Mouse (Mus musculus) hindbrain, embryonic 13.5 days (tissue): ENCODE results near the gene Abcc1. TPM values are rescaled to one million over a fixed set of nuclear protein-coding genes. Genes with fewer than 3 reads are reported as not detected.

Experiments used
- ATAC-seq: fragments of 200-750 bp; cut with Nextera tagmentation; 2 replicates; pipeline ENCODE4 v1.8.0; 2017; ENCODE audit warnings: moderate TSS enrichment; ENCODE audit not compliant: low FRiP score
- H3K27ac ChIP-seq: fragments of 300-500 bp; sonication (generic); 2 replicates; pipeline ENCODE4 v1.5.1; 2015; ENCODE audit warnings: inconsistent platforms, mild to moderate bottlenecking, moderate library complexity
- H3K27me3 ChIP-seq: fragments of 300-500 bp; sonication (generic); 2 replicates; pipeline ENCODE4 v1.6.1; 2015; ENCODE audit warnings: mild to moderate bottlenecking, inconsistent platforms
- H3K36me3 ChIP-seq: fragments of 300-500 bp; sonication (generic); 2 replicates; pipeline ENCODE4 v1.6.1; 2015; ENCODE audit warnings: mild to moderate bottlenecking, inconsistent platforms
- H3K4me1 ChIP-seq: fragments of 300-500 bp; sonication (generic); replicated peaks from 2 replicates; pipeline ENCODE4 v1.6.1; 2015; ENCODE audit warnings: inconsistent platforms
- H3K4me2 ChIP-seq: fragments of 300-500 bp; sonication (generic); 2 replicates; pipeline ENCODE4 v1.6.1; 2015; ENCODE audit warnings: inconsistent platforms, mild to moderate bottlenecking, moderate library complexity
- H3K4me3 ChIP-seq: fragments of 300-500 bp; sonication (generic); 2 replicates; pipeline ENCODE4 v1.5.1; 2015; ENCODE audit warnings: mild to moderate bottlenecking, inconsistent platforms
- H3K9ac ChIP-seq: fragments of 300-500 bp; sonication (generic); 2 replicates; pipeline ENCODE4 v1.6.1; 2015; ENCODE audit warnings: mild to moderate bottlenecking, inconsistent platforms
- H3K9me3 ChIP-seq: fragments of 300-500 bp; sonication (generic); 2 replicates; pipeline ENCODE4 v1.6.1; 2016; ENCODE audit warnings: inconsistent platforms
- WGBS: fragments of 180-500 bp; shearing (Covaris S2); methylation state at CpG from one replicate; pipeline ENCODE4 v1.1.7; 2015; 5-methylcytosine and 5-hydroxymethylcytosine counted together
- polyA plus RNA-seq: library from polyadenylated mRNA; unstranded; fragments of >200 nt; fragmentation: Nextera tagmentation; extraction: Ambion mirVana; gene quantifications from 2 replicates; pipeline ENCODE4 v1.2.1, GENCODE M21; 2015

Gene Abcc1
- polyA plus RNA-seq, 1 experiment from 2014 or later = 8.0 TPM

DNA sequence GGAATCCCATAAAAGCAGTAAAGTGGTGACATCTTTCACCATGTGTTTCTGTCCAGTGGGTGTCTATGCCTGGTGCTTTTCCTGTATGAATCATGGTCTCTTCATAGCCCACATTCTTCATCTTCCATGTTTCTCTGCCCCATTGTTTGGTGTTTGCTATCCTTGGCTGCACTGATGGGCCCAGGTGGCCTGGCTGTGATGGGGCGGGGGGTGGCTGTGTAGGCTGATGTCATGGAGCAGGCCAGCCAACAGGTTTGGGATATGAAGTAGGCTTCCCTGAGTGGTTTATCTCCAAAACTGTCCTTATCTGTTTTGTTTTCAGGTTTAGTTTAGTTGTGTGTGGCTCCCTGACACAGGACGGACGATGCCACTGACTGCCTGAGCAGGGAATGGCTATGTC lies 60.7 kb downstream of the Abcc1 start:
- Histone ChIP-seq H3K4me3 (no peak overlapping the region), H3K36me3 (peaks cover 22% of the 10 kb centered on the region), H3K9ac (no peak overlapping the region), H3K4me1 (no peaks in the 10 kb centered on the region), H3K27ac (no peak overlapping the region), H3K27me3 (no peaks in the 10 kb centered on the region), H3K9me3 (no peaks in the 10 kb centered on the region), H3K4me2 (no peak overlapping the region)
- 96% methylated on average over 3 of the region's 3 CpGs for WGBS
- no peak for ATAC-seq

DNA sequence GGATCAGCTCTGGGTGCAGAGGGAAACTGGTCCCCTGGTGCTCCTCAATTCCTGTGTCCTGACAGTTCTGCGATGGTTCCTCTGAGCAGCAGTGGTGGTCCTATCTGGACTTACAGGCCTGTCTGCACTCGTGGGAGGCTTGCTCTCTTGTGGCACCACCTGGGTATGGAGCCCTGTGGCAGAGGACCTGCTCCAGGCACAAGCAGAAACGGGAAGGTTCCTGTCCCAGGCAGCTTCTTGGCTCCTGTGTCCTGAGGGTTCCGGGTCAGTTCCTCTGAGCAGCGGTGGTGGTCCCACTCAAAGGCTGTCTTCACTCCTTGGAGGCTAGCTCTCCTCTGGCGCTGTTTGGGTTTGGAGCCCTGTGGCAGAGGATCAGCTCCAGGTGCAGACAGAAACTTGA lies 68.0 kb downstream of the Abcc1 start:
- no peak overlapping the region for H3K27ac ChIP-seq
- H3K4me2 ChIP-seq = no peak overlapping the region
- 91% methylated on average over 6 of the region's 6 CpGs for WGBS
- H3K4me3 ChIP-seq = no peak overlapping the region
- no peak for ATAC-seq
- no peak overlapping the region for H3K9ac ChIP-seq
- H3K36me3 ChIP-seq = peaks cover 12% of the 10 kb centered on the region
- H3K4me1 ChIP-seq = no peaks in the 10 kb centered on the region
- H3K27me3 ChIP-seq = no peaks in the 10 kb centered on the region
- H3K9me3 ChIP-seq = no peaks in the 10 kb centered on the region

DNA sequence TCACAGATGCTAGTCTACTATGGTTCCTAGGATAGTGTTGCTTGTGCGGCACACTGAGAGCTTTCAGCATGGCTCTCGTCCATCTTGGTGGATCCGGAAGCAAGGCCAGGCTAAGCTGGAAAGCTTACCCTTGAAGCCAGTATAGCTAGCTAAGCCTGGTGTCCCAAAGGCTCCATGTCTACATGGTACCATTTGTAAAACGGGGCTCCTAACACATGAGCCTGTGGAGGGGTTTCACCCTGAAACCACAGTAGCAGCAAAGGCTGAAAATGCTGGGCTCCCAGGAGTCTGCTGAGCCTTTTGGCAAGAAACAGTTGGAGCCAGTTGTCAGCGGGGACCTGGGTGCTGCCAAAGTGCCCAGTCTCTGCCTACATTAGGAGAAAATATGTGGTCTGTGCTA lies 71.6 kb downstream of the Abcc1 start:
- Histone ChIP-seq H3K27ac (no peak overlapping the region), H3K36me3 (peaks cover 26% of the 10 kb centered on the region), H3K9me3 (no peaks in the 10 kb centered on the region), H3K4me1 (no peaks in the 10 kb centered on the region), H3K27me3 (no peaks in the 10 kb centered on the region), H3K4me3 (no peak overlapping the region), H3K9ac (no peak overlapping the region), H3K4me2 (no peak overlapping the region)
- 93% methylated on average over 5 of the region's 5 CpGs for WGBS
- no peak for ATAC-seq

DNA sequence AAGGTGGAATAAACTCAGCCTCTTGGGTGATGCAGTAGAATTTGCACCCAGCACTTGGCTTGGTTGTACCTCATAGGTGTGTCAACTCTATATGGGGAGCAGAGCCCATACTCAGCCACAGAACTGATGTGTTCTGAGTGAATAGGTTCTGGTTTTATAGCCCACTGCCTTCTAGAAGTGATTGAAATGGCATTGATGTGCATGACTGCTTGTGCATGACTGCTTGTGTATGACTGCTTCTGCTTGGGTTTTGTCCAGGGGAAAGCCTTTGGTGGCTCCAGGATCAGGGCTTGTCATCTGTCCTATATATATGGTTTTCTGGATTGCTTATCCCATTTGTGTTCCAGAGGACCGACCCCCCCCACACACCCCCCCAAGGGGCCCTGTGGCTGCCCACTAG lies 74.2 kb downstream of the Abcc1 start:
- WGBS = 86% methylated on average over 1 of the region's 1 CpGs
- H3K27me3 ChIP-seq = no peaks in the 10 kb centered on the region
- H3K27ac ChIP-seq = no peak overlapping the region
- no peak overlapping the region for H3K4me2 ChIP-seq
- no peak overlapping the region for H3K9ac ChIP-seq
- no peaks in the 10 kb centered on the region for H3K4me1 ChIP-seq
- H3K36me3 ChIP-seq = peaks cover 26% of the 10 kb centered on the region
- no peak for ATAC-seq
- H3K9me3 ChIP-seq = no peaks in the 10 kb centered on the region
- H3K4me3 ChIP-seq = no peak overlapping the region

DNA sequence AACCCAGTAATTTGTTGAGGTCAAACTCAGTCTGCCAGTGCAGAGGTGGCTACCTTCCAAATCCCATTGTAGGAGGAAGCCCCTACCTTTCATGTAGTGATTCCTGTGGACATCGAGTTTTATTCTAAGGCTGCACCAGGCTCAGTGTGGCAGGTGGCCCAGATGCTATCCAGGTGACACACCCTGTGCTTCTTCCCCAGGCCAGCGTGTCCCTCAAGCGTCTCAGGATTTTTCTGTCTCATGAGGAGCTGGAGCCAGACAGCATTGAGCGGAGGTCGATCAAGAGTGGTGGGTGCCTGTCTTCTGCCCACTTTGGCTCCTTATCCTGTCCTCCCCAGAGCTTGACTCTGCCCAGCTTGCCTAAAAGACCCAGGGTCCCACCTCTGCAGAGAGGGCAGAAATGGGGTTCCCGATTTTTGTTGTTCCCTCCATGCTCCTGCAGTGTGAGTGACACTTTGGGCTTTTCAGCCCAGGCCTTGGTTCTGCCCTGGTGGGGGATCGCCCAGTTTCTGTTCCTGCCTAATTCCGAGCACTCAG lies 76.2 kb downstream of the Abcc1 start:
- no peak overlapping the region for H3K27ac ChIP-seq
- 92% methylated on average over 8 of the region's 8 CpGs for WGBS
- H3K4me1 ChIP-seq = no peaks in the 10 kb centered on the region
- no peak overlapping the region for H3K4me3 ChIP-seq
- no peaks in the 10 kb centered on the region for H3K27me3 ChIP-seq
- no peak overlapping the region for H3K4me2 ChIP-seq
- no peak for ATAC-seq
- H3K9me3 ChIP-seq = no peaks in the 10 kb centered on the region
- no peak overlapping the region for H3K9ac ChIP-seq
- peaks cover 28% of the 10 kb centered on the region for H3K36me3 ChIP-seq

DNA sequence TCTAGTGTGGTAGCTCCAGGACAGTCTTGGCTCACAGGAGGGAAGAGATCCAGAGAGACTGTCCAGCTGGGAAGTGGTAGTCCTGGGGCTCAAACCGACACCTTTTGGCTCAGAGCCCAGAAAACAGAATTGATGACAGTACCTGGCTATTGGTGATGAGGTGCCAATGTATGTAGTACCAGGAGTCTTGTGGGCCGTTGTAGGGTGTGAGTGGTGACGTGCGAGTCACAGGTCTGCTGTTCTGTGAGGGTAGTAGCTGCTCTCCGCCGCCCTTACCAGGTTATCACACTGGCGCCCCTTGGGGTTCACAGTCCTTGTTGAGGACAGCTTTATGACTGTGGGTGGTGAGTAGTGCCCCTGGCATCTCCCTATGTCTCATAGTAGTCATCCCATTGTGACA lies 77.2 kb downstream of the Abcc1 start:
- WGBS = 95% methylated on average over 7 of the region's 7 CpGs
- no peak overlapping the region for H3K27ac ChIP-seq

DNA sequence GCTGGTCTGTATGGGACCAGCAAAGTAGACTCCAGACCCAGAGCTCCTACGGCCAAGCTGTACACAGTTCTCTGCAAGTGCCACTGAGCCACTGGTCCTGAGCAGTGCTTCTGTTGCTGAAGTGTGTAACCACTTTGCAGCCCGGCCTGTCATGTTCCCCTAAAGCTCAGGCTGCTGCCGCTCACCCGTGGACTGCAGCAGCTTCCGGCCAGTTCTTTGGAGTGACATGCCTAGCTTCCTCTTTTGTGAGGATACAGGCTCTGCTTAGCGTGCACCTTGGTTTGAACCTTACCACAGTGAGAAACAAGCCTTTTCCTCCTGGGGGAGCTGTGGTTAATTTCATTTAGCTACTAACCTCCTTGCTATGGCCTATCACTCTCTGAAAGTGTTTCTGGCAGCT lies 77.7 kb downstream of the Abcc1 start:
- H3K9me3 ChIP-seq = no peaks in the 10 kb centered on the region
- WGBS = 91% methylated on average over 6 of the region's 6 CpGs
- peaks cover 35% of the 10 kb centered on the region for H3K36me3 ChIP-seq
- H3K9ac ChIP-seq = no peak overlapping the region
- H3K4me2 ChIP-seq = no peak overlapping the region
- H3K27ac ChIP-seq = no peak overlapping the region
- no peak overlapping the region for H3K4me3 ChIP-seq
- no peaks in the 10 kb centered on the region for H3K27me3 ChIP-seq
- no peak for ATAC-seq
- 0 out of 2 replicates have a peak, but pooled peaks cover under 1% of the 10 kb centered on the region for H3K4me1 ChIP-seq

More for the DNA sequence above, 77.2 kb downstream of the Abcc1 start:
- Histone ChIP-seq H3K36me3 (peaks cover 34% of the 10 kb centered on the region), H3K4me2 (no peak overlapping the region), H3K9ac (no peak overlapping the region), H3K9me3 (no peaks in the 10 kb centered on the region), H3K4me1 (no peaks in the 10 kb centered on the region), H3K4me3 (no peak overlapping the region), H3K27me3 (no peaks in the 10 kb centered on the region)
- no peak for ATAC-seq

DNA sequence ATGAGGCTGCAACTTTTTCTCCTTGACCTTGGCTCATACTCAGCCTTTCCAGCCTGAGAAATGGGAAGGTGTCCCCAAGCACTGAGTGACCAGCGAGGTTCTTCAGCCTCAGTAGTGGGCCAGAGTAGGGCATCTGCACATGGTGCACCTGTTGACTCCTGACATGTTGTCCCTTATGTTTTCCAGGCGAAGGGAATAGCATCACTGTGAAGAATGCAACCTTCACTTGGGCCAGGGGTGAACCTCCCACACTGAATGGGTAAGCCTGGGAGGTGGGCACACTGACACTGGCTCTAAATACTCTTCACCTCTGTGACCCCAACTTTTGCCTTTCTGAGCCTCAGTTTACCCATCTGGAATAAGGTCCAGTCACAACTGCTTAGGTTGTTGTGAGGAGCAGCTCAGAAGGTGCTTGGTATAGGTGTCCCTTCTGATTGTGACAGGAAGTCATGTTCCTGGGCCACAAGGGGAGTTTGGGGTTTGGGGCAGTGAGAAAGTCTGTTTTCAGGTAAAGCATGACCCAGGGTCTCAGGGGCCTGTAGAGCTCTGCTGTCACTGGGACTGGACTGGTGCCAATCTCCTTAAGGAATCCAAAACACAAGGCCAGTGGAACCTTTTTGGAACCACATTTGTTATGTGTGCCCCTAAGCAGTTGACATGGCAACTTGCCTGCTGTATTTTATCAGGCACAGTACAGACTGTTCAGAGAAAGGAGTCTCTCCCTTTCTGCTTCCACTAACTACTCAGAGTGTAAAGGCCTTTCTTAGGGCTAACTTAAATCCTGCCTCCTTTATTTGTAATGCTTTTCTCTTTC lies 78.7 kb downstream of the Abcc1 start:
- Histone ChIP-seq H3K27me3 (no peaks in the 10 kb centered on the region), H3K4me1 (0 out of 2 replicates have a peak, but pooled peaks cover 5% of the 10 kb centered on the region), H3K36me3 (peaks cover 35% of the 10 kb centered on the region), H3K4me3 (no peak overlapping the region), H3K9me3 (no peaks in the 10 kb centered on the region), H3K27ac (no peak overlapping the region), H3K9ac (no peak overlapping the region), H3K4me2 (no peak overlapping the region)
- WGBS = 85% methylated on average over 2 of the region's 2 CpGs
- ATAC-seq = no peak

DNA sequence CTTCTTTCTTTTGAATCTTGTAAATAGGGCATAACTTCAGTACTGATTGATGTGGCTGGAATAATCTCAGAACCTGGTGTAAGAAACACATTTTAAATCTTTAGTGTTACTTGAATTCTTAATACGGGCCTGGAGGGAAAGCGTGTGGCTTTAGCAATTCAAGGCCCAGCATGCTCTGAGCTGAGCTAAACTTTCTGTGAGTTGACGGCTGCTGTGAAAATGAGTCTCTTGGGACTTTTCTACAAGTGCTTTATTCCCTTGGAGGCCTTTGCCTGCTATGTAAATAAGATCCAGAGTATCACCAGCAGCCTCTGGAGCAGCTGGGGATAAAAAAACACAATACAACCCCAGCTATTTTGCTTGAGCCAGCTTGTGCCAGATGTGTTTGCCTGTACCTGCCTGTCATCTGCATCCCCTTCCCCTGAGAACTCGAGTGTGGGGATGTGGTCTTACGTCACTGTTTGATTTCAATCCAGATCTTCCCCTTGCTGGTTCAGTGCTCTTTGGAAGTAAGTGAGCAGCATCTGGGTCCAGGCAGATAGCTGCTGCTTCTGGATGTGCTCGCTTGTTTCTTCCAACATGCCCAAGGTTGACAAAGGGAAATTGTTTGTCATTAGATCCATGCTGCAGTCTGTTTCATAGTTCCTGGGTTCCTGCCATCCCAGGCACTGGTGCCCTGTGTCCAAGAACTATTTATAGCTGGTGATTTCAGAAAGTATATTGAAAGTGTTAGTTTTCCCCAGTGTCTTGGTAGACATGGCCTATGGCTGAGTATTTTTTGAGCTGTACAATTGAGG lies 82.9 kb downstream of the Abcc1 start:
- Histone ChIP-seq H3K9me3 (no peaks in the 10 kb centered on the region), H3K27ac (no peak overlapping the region), H3K4me2 (no peak overlapping the region), H3K4me1 (0 out of 2 replicates have a peak, but pooled peaks cover 5% of the 10 kb centered on the region), H3K36me3 (peaks cover 38% of the 10 kb centered on the region), H3K4me3 (no peak overlapping the region), H3K27me3 (no peaks in the 10 kb centered on the region), H3K9ac (no peak overlapping the region)
- 71% methylated on average over 6 of the region's 6 CpGs for WGBS
- no peak for ATAC-seq

DNA sequence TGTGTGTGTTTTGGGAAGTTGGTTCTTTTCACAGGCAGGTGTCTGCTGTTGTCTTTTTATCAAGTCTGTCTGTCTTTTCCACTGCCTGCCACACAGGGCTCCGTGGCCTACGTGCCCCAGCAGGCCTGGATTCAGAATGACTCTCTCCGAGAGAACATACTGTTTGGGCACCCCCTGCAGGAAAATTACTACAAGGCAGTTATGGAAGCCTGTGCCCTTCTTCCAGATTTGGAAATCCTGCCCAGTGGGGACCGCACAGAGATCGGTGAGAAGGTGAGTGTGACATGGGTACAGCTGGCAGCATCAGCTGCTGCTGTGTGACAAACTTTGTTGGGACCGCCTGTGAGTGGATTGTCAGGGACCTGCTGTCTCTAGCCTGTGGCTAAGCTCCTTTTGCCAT lies 83.8 kb downstream of the Abcc1 start:
- Histone ChIP-seq H3K9me3 (no peaks in the 10 kb centered on the region), H3K4me3 (no peak overlapping the region), H3K36me3 (peaks cover 37% of the 10 kb centered on the region), H3K4me2 (no peak overlapping the region), H3K27ac (no peak overlapping the region), H3K4me1 (0 out of 2 replicates have a peak, but pooled peaks cover 5% of the 10 kb centered on the region), H3K27me3 (no peaks in the 10 kb centered on the region), H3K9ac (no peak overlapping the region)
- 88% methylated on average over 6 of the region's 6 CpGs for WGBS
- no peak for ATAC-seq

DNA sequence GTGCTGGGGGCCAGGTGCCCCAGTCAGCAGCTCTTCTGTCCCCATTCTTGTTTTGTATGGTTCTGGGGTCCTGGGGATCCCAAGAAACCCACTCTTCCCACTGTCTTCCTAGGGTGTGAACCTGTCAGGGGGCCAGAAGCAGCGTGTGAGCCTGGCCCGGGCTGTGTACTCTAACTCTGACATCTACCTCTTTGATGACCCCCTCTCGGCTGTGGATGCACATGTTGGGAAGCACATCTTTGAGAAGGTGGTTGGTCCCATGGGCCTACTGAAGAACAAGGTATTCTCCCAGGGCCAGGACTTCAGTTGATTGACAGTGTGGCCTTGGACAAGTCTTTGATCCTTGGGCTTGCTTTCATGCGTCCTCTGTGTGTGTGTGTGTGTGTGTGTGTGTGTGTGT lies 86.0 kb downstream of the Abcc1 start:
- no peak for ATAC-seq
- no peak overlapping the region for H3K27ac ChIP-seq
- H3K4me1 ChIP-seq = 0 out of 2 replicates have a peak, but pooled peaks cover 5% of the 10 kb centered on the region
- no peaks in the 10 kb centered on the region for H3K27me3 ChIP-seq
- H3K4me3 ChIP-seq = no peak overlapping the region
- H3K9ac ChIP-seq = no peak overlapping the region
- 98% methylated on average over 4 of the region's 4 CpGs for WGBS
- peaks cover 36% of the 10 kb centered on the region for H3K36me3 ChIP-seq
- no peaks in the 10 kb centered on the region for H3K9me3 ChIP-seq
- no peak overlapping the region for H3K4me2 ChIP-seq

DNA sequence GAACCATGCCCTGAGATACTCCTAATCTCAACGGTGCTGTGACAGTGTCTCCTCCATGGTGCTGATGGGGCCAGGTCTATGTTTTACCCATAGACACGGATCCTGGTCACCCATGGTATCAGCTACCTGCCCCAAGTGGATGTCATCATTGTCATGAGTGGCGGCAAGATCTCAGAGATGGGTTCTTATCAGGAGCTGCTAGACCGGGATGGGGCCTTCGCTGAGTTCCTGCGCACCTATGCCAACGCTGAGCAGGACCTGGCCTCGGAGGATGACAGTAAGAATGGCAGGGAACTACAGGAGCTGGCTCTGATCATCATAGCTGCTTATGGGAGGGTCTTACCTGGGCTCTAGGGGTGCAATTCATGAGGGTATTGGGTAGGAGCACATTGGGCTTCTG lies 86.9 kb downstream of the Abcc1 start:
- H3K27me3 ChIP-seq = no peaks in the 10 kb centered on the region
- 95% methylated on average over 8 of the region's 8 CpGs for WGBS
- H3K9me3 ChIP-seq = no peaks in the 10 kb centered on the region

More for the DNA sequence above, 86.9 kb downstream of the Abcc1 start:
- Histone ChIP-seq H3K36me3 (peaks cover 33% of the 10 kb centered on the region), H3K4me3 (no peak overlapping the region), H3K27ac (no peak overlapping the region), H3K9ac (no peak overlapping the region), H3K4me2 (no peak overlapping the region), H3K4me1 (0 out of 2 replicates have a peak, but pooled peaks cover 5% of the 10 kb centered on the region)
- no peak for ATAC-seq
